6 mouse cellular contexts compared by ENCODE assay signal in the genomic region with DNA sequence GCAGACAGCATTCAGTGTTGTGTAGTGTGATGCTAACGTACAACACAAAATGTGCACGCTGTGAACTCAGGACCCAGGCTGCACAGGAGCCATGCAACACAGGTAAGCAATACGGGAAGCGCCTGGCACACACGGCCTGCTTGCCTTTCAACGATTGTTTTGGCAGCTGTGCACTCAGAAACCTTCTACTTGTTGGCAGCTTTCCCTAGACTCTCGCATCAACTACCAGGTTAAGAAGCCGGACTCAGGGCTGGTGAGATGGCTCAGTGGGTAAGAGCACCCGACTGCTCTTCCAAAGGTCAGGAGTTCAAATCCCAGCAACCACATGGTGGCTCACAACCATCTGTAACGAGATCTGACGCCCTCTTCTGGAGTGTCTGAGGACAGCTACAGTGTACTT. TPM values are rescaled to one million over a fixed set of nuclear protein-coding genes. Genes with fewer than 3 reads are reported as not detected.
"Had no signal": no experiment of that assay in that cellular context is flagged by ENCODE, and none has a peak within 500 bp of the region (broad histone marks: within the 10 kb centered on the region; RNA-seq: fewer than 3 reads in every experiment).

No protein-coding gene starts in this region.

RNA-seq across cellular contexts. Expression of gene Mpz, which starts 7.5 kb away (rescaled TPM):
- total RNA-seq: layer of hippocampus, adult 18-20 months; layer of hippocampus, postnatal 36 days; left cerebral cortex, postnatal 25 days; megakaryocyte, adult 5-6 weeks had no signal
- polyA plus RNA-seq: kidney, embryonic 14.5 days; liver, embryonic 13.5 days had no signal
